Mouse (Mus musculus) retina, postnatal 7 days (tissue): ENCODE measurements around the gene Fbxl21.

Experiments
- DNase-seq: peaks from one replicate; pipeline ENCODE4 v3.0.0-alpha.2; 2012; ENCODE audit warnings: low read depth, low spot score

Fbxl21 gene

GRCm38 (mm10) chr13:56522081-56522820 lies at the start of gene Fbxl21:
Fbxl21 (plus strand) TSS chr13:56522472.
- DNase-seq: peak; percentile 83

GRCm38 (mm10) chr13:56472661-56473060 lies 49.6 kb upstream of the Fbxl21 start:
- no peak for DNase-seq

- DNase-seq: peak; percentile 52
These were observed 46.9 kb upstream of the Fbxl21 start for GRCm38 (mm10) chr13:56475363-56475762.

- DNase-seq: no peak
These were observed 45.5 kb upstream of the Fbxl21 start for GRCm38 (mm10) chr13:56476790-56477189.

- DNase-seq: no peak
These were observed 45.0 kb upstream of the Fbxl21 start for GRCm38 (mm10) chr13:56477271-56477670.

GRCm38 (mm10) chr13:56478027-56478426 lies 44.2 kb upstream of the Fbxl21 start:
- DNase-seq: no peak

- DNase-seq: no peak
These were observed 40.1 kb upstream of the Fbxl21 start, which contains the start of gene Il9 for GRCm38 (mm10) chr13:56482146-56482545. Il9 (minus strand) TSS chr13:56482246.

- no peak for DNase-seq
These were observed 34.3 kb upstream of the Fbxl21 start for GRCm38 (mm10) chr13:56488012-56488411.

GRCm38 (mm10) chr13:56494440-56494839 lies 27.8 kb upstream of the Fbxl21 start:
- no peak for DNase-seq

- no peak for DNase-seq
These were observed 22.1 kb upstream of the Fbxl21 start for GRCm38 (mm10) chr13:56500132-56500531.

- no peak for DNase-seq
These were observed 21.6 kb upstream of the Fbxl21 start for GRCm38 (mm10) chr13:56500636-56501035.

- no peak for DNase-seq
These were observed 20.3 kb upstream of the Fbxl21 start for GRCm38 (mm10) chr13:56501866-56502420.

- DNase-seq: no peak
These were observed 15.3 kb upstream of the Fbxl21 start for GRCm38 (mm10) chr13:56506871-56507496.

GRCm38 (mm10) chr13:56509796-56510195 lies 12.5 kb upstream of the Fbxl21 start:
- DNase-seq: no peak

GRCm38 (mm10) chr13:56513595-56513994 lies 8.7 kb upstream of the Fbxl21 start:
- DNase-seq: no peak

GRCm38 (mm10) chr13:56516311-56516710 lies 6.0 kb upstream of the Fbxl21 start:
- DNase-seq: no peak

- DNase-seq: peak; percentile 51
These were observed 5.5 kb upstream of the Fbxl21 start for GRCm38 (mm10) chr13:56516816-56517215.

- no peak for DNase-seq
These were observed 522 bp downstream of the Fbxl21 start for GRCm38 (mm10) chr13:56522821-56523167.

GRCm38 (mm10) chr13:56526871-56527270 lies 4.6 kb downstream of the Fbxl21 start:
- DNase-seq: no peak

- DNase-seq: no peak
These were observed 5.6 kb downstream of the Fbxl21 start for GRCm38 (mm10) chr13:56527846-56528245.

- no peak for DNase-seq
These were observed 6.0 kb downstream of the Fbxl21 start for GRCm38 (mm10) chr13:56528281-56528680.

- DNase-seq: no peak
These were observed 6.8 kb downstream of the Fbxl21 start for GRCm38 (mm10) chr13:56529031-56529430.

GRCm38 (mm10) chr13:56529685-56530084 lies 7.4 kb downstream of the Fbxl21 start:
- no peak for DNase-seq
